Mouse (Mus musculus) stomach, embryonic 15.5 days (tissue): ENCODE measurements around the gene T2. TPM values are rescaled to one million over a fixed set of nuclear protein-coding genes. Genes with fewer than 3 reads are reported as not detected.

Experiments
- ATAC-seq: fragments of 200-750 bp; cut with Nextera tagmentation; 2 replicates; pipeline ENCODE4 v1.8.0; 2017; ENCODE audit warnings: low read depth, moderate number of reproducible peaks, moderate TSS enrichment; ENCODE audit not compliant: insufficient read depth, low FRiP score
- H3K27ac ChIP-seq: fragments of 300-500 bp; sonication (generic); 2 replicates; pipeline ENCODE4 v1.5.1; 2015; ENCODE audit warnings: mild to moderate bottlenecking, inconsistent platforms
- H3K27me3 ChIP-seq: fragments of 300-500 bp; sonication (generic); replicated peaks from 2 replicates; pipeline ENCODE4 v1.6.1; 2015; ENCODE audit warnings: inconsistent platforms
- H3K36me3 ChIP-seq: fragments of 300-500 bp; sonication (generic); 2 replicates; pipeline ENCODE4 v1.6.1; 2015; ENCODE audit warnings: inconsistent platforms
- H3K4me1 ChIP-seq: fragments of 300-500 bp; sonication (generic); 2 replicates; pipeline ENCODE4 v1.6.1; 2015; ENCODE audit warnings: inconsistent platforms
- H3K4me2 ChIP-seq: fragments of 300-500 bp; sonication (generic); 2 replicates; pipeline ENCODE4 v1.6.1; 2015; ENCODE audit warnings: mild to moderate bottlenecking, inconsistent platforms
- H3K4me3 ChIP-seq: fragments of 300-500 bp; sonication (generic); replicated peaks from 2 replicates; pipeline ENCODE4 v1.5.1; 2015; ENCODE audit warnings: inconsistent platforms
- H3K9ac ChIP-seq: fragments of 300-500 bp; sonication (generic); 2 replicates; pipeline ENCODE4 v1.6.1; 2015; ENCODE audit warnings: inconsistent platforms
- H3K9me3 ChIP-seq: fragments of 300-500 bp; sonication (generic); 2 replicates; pipeline ENCODE4 v1.6.1; 2016; ENCODE audit warnings: inconsistent platforms
- WGBS: fragments of 180-500 bp; shearing (Covaris S2); methylation state at CpG from one replicate; pipeline ENCODE4 v1.1.7; 2015; 5-methylcytosine and 5-hydroxymethylcytosine counted together
- polyA plus RNA-seq: library from polyadenylated mRNA; unstranded; fragments of >200 nt; fragmentation: Nextera tagmentation; extraction: Ambion mirVana; gene quantifications from 2 replicates; pipeline ENCODE4 v1.2.1, GENCODE M21; 2015

Gene T2
- polyA plus RNA-seq, 1 experiment from 2014 or later = 0.48 TPM

- Histone ChIP-seq H3K27ac (no peak overlapping the region), H3K4me1 (peaks cover 13% of the 10 kb centered on the region), H3K27me3 (peaks cover 42% of the 10 kb centered on the region), H3K4me3 (peak overlapping the region; percentile 48), H3K36me3 (no peaks in the 10 kb centered on the region), H3K4me2 (peak overlapping the region; percentile 98), H3K9me3 (no peaks in the 10 kb centered on the region), H3K9ac (no peak overlapping the region)
- no peak for ATAC-seq
- WGBS = 18% methylated on average over 43 of the region's 46 CpGs
Measured at GRCm38 (mm10) chr17:8341360-8341963, 14.3 kb upstream of the T2 start.

GRCm38 (mm10) chr17:8342706-8343105 is 13.1 kb upstream of the T2 start:
- Histone ChIP-seq H3K9me3 (no peaks in the 10 kb centered on the region), H3K27me3 (peaks cover 42% of the 10 kb centered on the region), H3K9ac (no peak overlapping the region), H3K27ac (no peak overlapping the region), H3K4me3 (no peak overlapping the region), H3K36me3 (no peaks in the 10 kb centered on the region), H3K4me1 (peaks cover 13% of the 10 kb centered on the region), H3K4me2 (no peak overlapping the region; the same call in 1 of the 2 replicates)
- 35% methylated on average over 5 of the region's 5 CpGs for WGBS
- ATAC-seq = no peak

DNA sequence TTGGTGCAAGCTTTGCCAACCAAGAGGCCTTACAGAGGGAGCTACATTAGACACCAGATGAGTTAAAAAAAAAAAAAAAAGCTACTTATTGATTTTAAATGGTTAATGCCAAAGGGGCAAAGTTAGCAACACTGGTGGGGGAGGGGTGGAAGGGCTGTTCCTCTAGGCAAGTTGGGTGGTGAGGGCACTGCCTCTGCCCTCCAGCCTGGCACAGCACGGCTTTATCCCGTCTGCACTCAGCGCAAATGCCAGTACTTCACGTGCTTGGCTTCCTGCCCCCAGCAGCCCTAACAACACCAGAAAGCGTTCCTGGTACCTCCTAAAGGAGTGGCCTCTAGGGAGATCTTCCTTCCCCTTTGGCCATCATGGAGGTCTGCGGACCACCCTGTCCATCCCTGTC is 12.4 kb upstream of the T2 start:
- no peaks in the 10 kb centered on the region for H3K36me3 ChIP-seq
- H3K9ac ChIP-seq = no peak overlapping the region
- WGBS = 83% methylated on average over 6 of the region's 6 CpGs
- no peaks in the 10 kb centered on the region for H3K9me3 ChIP-seq
- no peak overlapping the region for H3K4me3 ChIP-seq
- ATAC-seq = no peak
- no peak overlapping the region for H3K4me2 ChIP-seq
- no peak overlapping the region for H3K27ac ChIP-seq
- H3K27me3 ChIP-seq = peaks cover 42% of the 10 kb centered on the region
- H3K4me1 ChIP-seq = peaks cover 13% of the 10 kb centered on the region

DNA sequence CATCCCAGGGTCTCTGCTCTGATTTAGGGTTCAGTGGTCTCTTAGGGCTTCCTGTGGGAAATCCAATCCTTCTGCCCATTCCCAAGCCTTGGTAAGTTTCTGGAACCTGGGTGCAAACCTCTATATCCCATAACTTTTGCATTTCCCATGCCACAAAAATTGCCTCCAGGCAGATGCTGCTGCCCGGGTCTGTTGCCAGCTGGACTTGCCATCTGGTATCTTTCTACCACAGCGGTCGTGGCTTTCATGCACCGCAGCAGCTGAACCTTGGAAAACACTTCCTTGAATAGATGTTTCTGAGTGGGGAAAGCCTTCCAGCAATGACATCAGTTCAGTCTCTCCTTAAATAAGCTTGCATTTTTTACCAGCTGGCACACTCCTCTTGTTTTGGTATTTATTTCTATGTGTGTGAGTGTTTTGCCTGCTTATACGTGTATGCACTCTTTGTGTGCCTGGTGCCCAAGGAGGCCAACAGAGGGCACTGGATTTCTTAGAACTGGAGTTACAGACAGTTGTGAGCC is 8.0 kb upstream of the T2 start:
- ATAC-seq = no peak
- WGBS = 73% methylated on average over 5 of the region's 5 CpGs
- no peak overlapping the region for H3K4me3 ChIP-seq
- H3K27ac ChIP-seq = no peak overlapping the region
- no peaks in the 10 kb centered on the region for H3K9me3 ChIP-seq
- no peaks in the 10 kb centered on the region for H3K4me1 ChIP-seq
- no peaks in the 10 kb centered on the region for H3K36me3 ChIP-seq
- H3K9ac ChIP-seq = no peak overlapping the region
- no peaks in the 10 kb centered on the region for H3K27me3 ChIP-seq
- H3K4me2 ChIP-seq = no peak overlapping the region

DNA sequence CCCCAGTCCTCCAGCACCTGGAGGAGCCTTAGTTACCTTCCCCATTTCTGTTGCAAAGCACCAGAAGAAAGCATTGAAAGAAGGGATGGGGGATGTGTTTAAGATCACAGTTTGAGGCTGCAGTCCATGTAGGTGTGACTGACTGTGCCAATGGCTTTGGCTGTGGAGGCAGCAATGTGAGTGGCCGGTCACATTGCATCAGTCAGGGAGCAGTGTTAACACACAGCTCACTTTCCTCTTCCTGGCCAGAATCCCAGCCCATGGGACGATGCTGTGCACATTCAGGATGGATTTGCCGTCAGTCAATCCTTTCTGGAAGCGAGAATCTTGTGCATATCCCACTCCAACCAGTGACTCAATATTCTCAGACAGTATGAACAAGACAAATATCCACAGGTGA is 6.9 kb upstream of the T2 start:
- no peaks in the 10 kb centered on the region for H3K9me3 ChIP-seq
- no peak for ATAC-seq
- H3K27ac ChIP-seq = no peak overlapping the region
- no peak overlapping the region for H3K4me3 ChIP-seq
- 84% methylated on average over 4 of the region's 4 CpGs for WGBS
- H3K4me2 ChIP-seq = no peak overlapping the region
- no peaks in the 10 kb centered on the region for H3K4me1 ChIP-seq
- no peaks in the 10 kb centered on the region for H3K36me3 ChIP-seq
- no peaks in the 10 kb centered on the region for H3K27me3 ChIP-seq
- H3K9ac ChIP-seq = no peak overlapping the region

GRCm38 (mm10) chr17:8351088-8351487 is 4.7 kb upstream of the T2 start:
- Histone ChIP-seq H3K36me3 (no peaks in the 10 kb centered on the region), H3K4me3 (no peak overlapping the region), H3K4me2 (no peak overlapping the region), H3K9me3 (no peaks in the 10 kb centered on the region), H3K4me1 (no peaks in the 10 kb centered on the region), H3K27ac (no peak overlapping the region), H3K27me3 (no peaks in the 10 kb centered on the region), H3K9ac (no peak overlapping the region)
- ATAC-seq = no peak
- WGBS = 83% methylated on average over 7 of the region's 7 CpGs

DNA sequence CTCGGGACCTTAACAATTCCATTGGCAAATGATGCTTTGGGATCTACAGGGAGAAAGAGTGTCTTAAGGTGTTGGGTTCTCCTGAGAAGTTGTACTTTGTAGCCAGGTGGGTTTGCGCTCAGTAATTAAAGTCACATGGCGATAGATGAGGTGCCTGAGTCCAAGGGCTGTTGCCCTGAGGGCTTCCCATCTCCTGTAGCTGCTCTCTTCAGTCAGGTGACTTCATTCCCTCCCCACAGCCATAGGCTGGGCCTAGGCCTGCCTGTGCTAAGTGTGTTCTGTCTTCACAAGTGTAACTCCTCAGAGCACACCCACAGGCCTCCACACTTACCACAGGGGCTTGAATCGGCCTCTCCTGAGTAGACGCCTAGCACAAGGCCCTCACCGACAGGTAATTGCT is 1.7 kb downstream of the T2 start:
- Histone ChIP-seq H3K27me3 (no peaks in the 10 kb centered on the region), H3K9ac (no peak overlapping the region), H3K4me2 (no peak overlapping the region), H3K9me3 (no peaks in the 10 kb centered on the region), H3K27ac (no peak overlapping the region), H3K4me3 (no peak overlapping the region), H3K4me1 (no peaks in the 10 kb centered on the region), H3K36me3 (no peaks in the 10 kb centered on the region)
- ATAC-seq = no peak
- WGBS = 93% methylated on average over 6 of the region's 6 CpGs

DNA sequence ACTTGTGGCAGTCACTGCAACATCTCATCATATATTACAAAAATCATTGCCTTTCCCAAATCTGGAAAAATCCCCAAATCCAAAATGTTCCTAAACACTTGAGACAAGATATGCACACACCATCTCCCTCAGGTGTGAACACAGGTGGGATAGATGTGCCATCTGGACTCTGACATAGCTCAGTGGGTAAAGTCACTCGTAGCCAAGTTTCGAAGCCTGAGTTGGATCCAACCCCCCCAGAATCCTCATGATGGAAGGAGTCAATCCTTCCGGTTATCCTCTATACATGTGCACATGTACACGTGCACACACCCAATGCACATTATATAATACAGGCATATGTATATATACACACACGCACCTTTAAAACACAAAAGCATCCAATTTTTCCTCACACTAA is 5.1 kb downstream of the T2 start:
- ATAC-seq = no peak
- Histone ChIP-seq H3K4me2 (no peak overlapping the region), H3K27ac (no peak overlapping the region), H3K9ac (no peak overlapping the region), H3K4me1 (no peaks in the 10 kb centered on the region), H3K4me3 (no peak overlapping the region), H3K27me3 (no peaks in the 10 kb centered on the region), H3K9me3 (no peaks in the 10 kb centered on the region), H3K36me3 (no peaks in the 10 kb centered on the region)
- 91% methylated on average over 5 of the region's 5 CpGs for WGBS

DNA sequence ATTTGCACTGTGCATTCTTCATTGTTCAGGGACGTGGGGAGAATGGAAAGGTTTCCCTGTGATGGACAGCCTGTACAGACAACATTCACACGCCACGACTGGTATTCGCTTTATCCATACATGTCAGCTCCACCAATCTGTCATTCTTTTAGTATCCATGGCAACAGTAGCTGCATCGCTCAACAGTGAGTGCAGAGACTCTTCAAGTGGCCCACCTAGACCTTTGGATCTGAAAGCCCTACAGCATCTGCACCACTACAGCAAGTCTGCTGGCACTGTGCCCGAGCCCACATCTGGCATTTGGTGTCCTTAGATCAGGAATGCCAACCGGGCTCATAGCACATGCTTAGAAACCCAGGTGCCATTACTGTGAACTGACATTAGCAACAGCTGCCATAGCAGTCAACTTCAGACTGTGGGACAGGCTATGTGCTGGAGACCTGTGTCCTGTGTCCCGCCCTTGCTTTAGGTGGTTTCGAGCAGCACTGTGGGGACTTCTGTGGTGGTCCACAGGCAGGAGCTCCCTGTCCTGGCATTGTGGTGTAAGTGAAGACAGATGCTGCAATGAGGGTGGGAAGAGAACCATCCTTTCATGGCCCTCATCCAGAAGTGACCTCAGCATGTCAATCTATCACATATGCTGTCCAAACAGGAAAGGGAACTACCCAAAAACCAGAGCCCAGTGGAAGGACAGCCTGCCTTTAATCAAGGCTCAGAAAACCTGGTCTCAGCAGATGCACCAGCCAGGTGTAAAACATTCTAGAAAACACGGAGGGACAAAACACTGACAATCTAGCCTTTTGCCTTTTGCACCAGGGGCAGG is 5.7 kb downstream of the T2 start:
- no peaks in the 10 kb centered on the region for H3K27me3 ChIP-seq
- no peak overlapping the region for H3K9ac ChIP-seq
- no peak overlapping the region for H3K4me2 ChIP-seq
- 71% methylated on average over 10 of the region's 10 CpGs for WGBS
- no peaks in the 10 kb centered on the region for H3K4me1 ChIP-seq
- ATAC-seq = no peak
- no peaks in the 10 kb centered on the region for H3K9me3 ChIP-seq
- no peak overlapping the region for H3K4me3 ChIP-seq
- H3K27ac ChIP-seq = no peak overlapping the region
- H3K36me3 ChIP-seq = no peaks in the 10 kb centered on the region

- Histone ChIP-seq H3K27ac (no peak overlapping the region; the same call in 1 of the 2 replicates), H3K4me1 (peaks cover 23% of the 10 kb centered on the region), H3K4me2 (peak overlapping the region; percentile 25; the same call in 1 of the 2 replicates), H3K27me3 (no peaks in the 10 kb centered on the region), H3K9me3 (no peaks in the 10 kb centered on the region), H3K4me3 (no peak overlapping the region), H3K36me3 (no peaks in the 10 kb centered on the region), H3K9ac (no peak overlapping the region)
- WGBS = 23% methylated on average over 20 of the region's 20 CpGs
- ATAC-seq = no peak
Measured at GRCm38 (mm10) chr17:8367514-8368480, 12.0 kb downstream of the T2 start.

DNA sequence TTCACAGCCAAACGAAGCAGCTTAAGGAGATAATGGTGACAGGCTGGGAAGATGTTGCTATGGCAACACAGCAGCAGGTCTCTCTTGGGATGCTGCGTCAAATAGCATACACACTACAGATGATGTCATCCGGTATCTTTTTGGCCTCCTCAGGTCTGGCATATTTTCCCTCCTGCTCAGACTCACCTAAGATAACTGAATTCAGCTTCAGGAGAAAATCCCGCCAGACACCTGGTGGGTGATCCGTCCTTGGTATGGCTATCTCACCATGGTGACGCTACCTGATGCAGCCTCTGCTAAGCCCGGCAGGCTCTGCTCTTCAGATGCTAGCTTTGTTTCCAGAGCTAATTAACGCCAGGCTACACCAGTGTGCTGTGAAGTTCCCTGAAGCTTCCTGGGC is 12.8 kb downstream of the T2 start:
- H3K4me3 ChIP-seq = no peak overlapping the region
- WGBS = 35% methylated on average over 8 of the region's 8 CpGs
- H3K36me3 ChIP-seq = no peaks in the 10 kb centered on the region
- no peak overlapping the region for H3K4me2 ChIP-seq
- H3K27ac ChIP-seq = no peak overlapping the region
- H3K27me3 ChIP-seq = no peaks in the 10 kb centered on the region
- H3K9ac ChIP-seq = no peak overlapping the region
- peaks cover 23% of the 10 kb centered on the region for H3K4me1 ChIP-seq
- no peaks in the 10 kb centered on the region for H3K9me3 ChIP-seq
- ATAC-seq = no peak
